Mouse (Mus musculus): ENCODE measurements around the gene Il17re. TPM values are rescaled to one million over a fixed set of nuclear protein-coding genes. Genes with fewer than 3 reads are reported as not detected.

Il17re gene
- polyA plus RNA-seq, 1 experiment from 2014 or later = 0.21 TPM

- no peaks in the 10 kb centered on the region for H3K9me3 ChIP-seq (ENCODE audit: control insufficient read depth, low read length)
- H3K27me3 ChIP-seq (ENCODE audit: control insufficient read depth, insufficient read depth, low read length) = no peaks in the 10 kb centered on the region
- no peak for ATAC-seq (ENCODE audit: low read depth)
- no peak overlapping the region for H3K4me2 ChIP-seq (ENCODE audit: low read depth, low read length)
- no peak overlapping the region for H3K9ac ChIP-seq (replicated peaks; ENCODE audit: low read depth, low read length)
- no peaks in the 10 kb centered on the region for H3K4me1 ChIP-seq (ENCODE audit: control insufficient read depth, insufficient read depth, low read length)
- no peaks in the 10 kb centered on the region for H3K36me3 ChIP-seq (ENCODE audit: control insufficient read depth, insufficient read depth, low read length)
- H3K27ac ChIP-seq (ENCODE audit: low read depth, low read length) = no peak overlapping the region
- H3K4me3 ChIP-seq (ENCODE audit: low read depth, low read length) = no peak overlapping the region
- 65% methylated on average over 10 of the region's 10 CpGs for WGBS
These were observed 351 bp downstream of the Il17re start for GRCm38 (mm10) chr6:113458635-113459034.

- H3K27ac ChIP-seq (ENCODE audit: low read depth, low read length) = no peak overlapping the region; the same call in 1 of the 2 replicates
- no peak for ATAC-seq (ENCODE audit: low read depth)
- no peak overlapping the region for H3K4me3 ChIP-seq (ENCODE audit: low read depth, low read length)
- H3K9ac ChIP-seq (replicated peaks; ENCODE audit: low read depth, low read length) = no peak overlapping the region
- no peaks in the 10 kb centered on the region for H3K9me3 ChIP-seq (ENCODE audit: control insufficient read depth, low read length)
- WGBS = 78% methylated on average over 7 of the region's 7 CpGs
- no peaks in the 10 kb centered on the region for H3K4me1 ChIP-seq (ENCODE audit: control insufficient read depth, insufficient read depth, low read length)
- H3K27me3 ChIP-seq (ENCODE audit: control insufficient read depth, insufficient read depth, low read length) = no peaks in the 10 kb centered on the region
- H3K4me2 ChIP-seq (ENCODE audit: low read depth, low read length) = no peak overlapping the region
- no peaks in the 10 kb centered on the region for H3K36me3 ChIP-seq (ENCODE audit: control insufficient read depth, insufficient read depth, low read length)
These were observed 5.8 kb downstream of the Il17re start for GRCm38 (mm10) chr6:113464040-113464439.

GRCm38 (mm10) chr6:113465602-113466001 lies 7.3 kb downstream of the Il17re start:
- no peak overlapping the region for H3K4me2 ChIP-seq (ENCODE audit: low read depth, low read length)
- WGBS = 45% methylated on average over 5 of the region's 5 CpGs
- no peak for ATAC-seq (ENCODE audit: low read depth)
- H3K36me3 ChIP-seq (ENCODE audit: control insufficient read depth, insufficient read depth, low read length) = no peaks in the 10 kb centered on the region
- H3K4me3 ChIP-seq (ENCODE audit: low read depth, low read length) = no peak overlapping the region
- peaks cover 4% of the 10 kb centered on the region; the same call in 1 of the 2 replicates for H3K4me1 ChIP-seq (ENCODE audit: control insufficient read depth, insufficient read depth, low read length)
- no peak overlapping the region for H3K9ac ChIP-seq (replicated peaks; ENCODE audit: low read depth, low read length)
- peaks cover 2% of the 10 kb centered on the region for H3K27me3 ChIP-seq (ENCODE audit: control insufficient read depth, insufficient read depth, low read length)
- no peak overlapping the region for H3K27ac ChIP-seq (ENCODE audit: low read depth, low read length)
- H3K9me3 ChIP-seq (ENCODE audit: control insufficient read depth, low read length) = no peaks in the 10 kb centered on the region

GRCm38 (mm10) chr6:113468512-113468911 lies 10.2 kb downstream of the Il17re start:
- Histone ChIP-seq H3K27me3 (ENCODE audit: control insufficient read depth, insufficient read depth, low read length) (peaks cover 4% of the 10 kb centered on the region), H3K4me2 (ENCODE audit: low read depth, low read length) (no peak overlapping the region), H3K9me3 (ENCODE audit: control insufficient read depth, low read length) (no peaks in the 10 kb centered on the region), H3K4me1 (ENCODE audit: control insufficient read depth, insufficient read depth, low read length) (peaks cover 4% of the 10 kb centered on the region; the same call in 1 of the 2 replicates), H3K36me3 (ENCODE audit: control insufficient read depth, insufficient read depth, low read length) (no peaks in the 10 kb centered on the region), H3K4me3 (ENCODE audit: low read depth, low read length) (no peak overlapping the region), H3K9ac (replicated peaks; ENCODE audit: low read depth, low read length) (no peak overlapping the region), H3K27ac (ENCODE audit: low read depth, low read length) (no peak overlapping the region)
- no peak for ATAC-seq (ENCODE audit: low read depth)
- 82% methylated on average over 3 of the region's 3 CpGs for WGBS

- Histone ChIP-seq H3K9ac (replicated peaks; ENCODE audit: low read depth, low read length) (0 out of 2 replicates have a peak overlapping the region, but pooled peaks have one; percentile 11), H3K9me3 (ENCODE audit: control insufficient read depth, low read length) (no peaks in the 10 kb centered on the region)
These were observed 10.7 kb downstream of the Il17re start for GRCm38 (mm10) chr6:113469021-113469420.

GRCm38 (mm10) chr6:113469432-113469831 lies 11.1 kb downstream of the Il17re start:
- H3K27ac ChIP-seq (ENCODE audit: low read depth, low read length) = no peak overlapping the region; the same call in 1 of the 2 replicates
- under 1% methylated on average over 31 of the region's 31 CpGs for WGBS

More at GRCm38 (mm10) chr6:113469021-113469420, 10.7 kb downstream of the Il17re start:
- Histone ChIP-seq H3K27me3 (ENCODE audit: control insufficient read depth, insufficient read depth, low read length) (peaks cover 4% of the 10 kb centered on the region), H3K4me3 (ENCODE audit: low read depth, low read length) (peak overlapping the region; percentile 32), H3K4me1 (ENCODE audit: control insufficient read depth, insufficient read depth, low read length) (peaks cover 4% of the 10 kb centered on the region; the same call in 1 of the 2 replicates), H3K27ac (ENCODE audit: low read depth, low read length) (no peak overlapping the region; the same call in 1 of the 2 replicates), H3K36me3 (ENCODE audit: control insufficient read depth, insufficient read depth, low read length) (no peaks in the 10 kb centered on the region), H3K4me2 (ENCODE audit: low read depth, low read length) (peak overlapping the region; percentile 49)
- ATAC-seq (ENCODE audit: low read depth) = peak; percentile 68; the same call in 1 of the 2 replicates
- WGBS = 9% methylated on average over 9 of the region's 9 CpGs

GRCm38 (mm10) chr6:113471297-113471936 lies 13.1 kb downstream of the Il17re start, which contains the start of gene Il17rc:
Il17rc (plus strand) TSS chr6:113471427.
- Histone ChIP-seq H3K9me3 (ENCODE audit: control insufficient read depth, low read length) (no peaks in the 10 kb centered on the region), H3K9ac (replicated peaks; ENCODE audit: low read depth, low read length) (0 out of 2 replicates have a peak within 1 kb of the TSS, but pooled peaks have one; percentile 16), H3K27ac (ENCODE audit: low read depth, low read length) (no peak within 1 kb of the TSS), H3K27me3 (ENCODE audit: control insufficient read depth, insufficient read depth, low read length) (peaks cover 4% of the 10 kb centered on the region), H3K36me3 (ENCODE audit: control insufficient read depth, insufficient read depth, low read length) (no peaks in the 10 kb centered on the region), H3K4me3 (ENCODE audit: low read depth, low read length) (no peak within 1 kb of the TSS), H3K4me2 (ENCODE audit: low read depth, low read length) (peak within 1 kb of the TSS; percentile 6; the same call in 1 of the 2 replicates), H3K4me1 (ENCODE audit: control insufficient read depth, insufficient read depth, low read length) (peaks cover 4% of the 10 kb centered on the region; the same call in 1 of the 2 replicates)
- ATAC-seq (ENCODE audit: low read depth) = no peak
- WGBS = 23% methylated on average over 12 of the region's 12 CpGs

More at GRCm38 (mm10) chr6:113469432-113469831, 11.1 kb downstream of the Il17re start:
- 0 out of 2 replicates have a peak overlapping the region, but pooled peaks have one; percentile 11 for H3K9ac ChIP-seq (replicated peaks; ENCODE audit: low read depth, low read length)
- H3K9me3 ChIP-seq (ENCODE audit: control insufficient read depth, low read length) = no peaks in the 10 kb centered on the region
- H3K4me3 ChIP-seq (ENCODE audit: low read depth, low read length) = peak overlapping the region; percentile 32
- peak overlapping the region; percentile 49 for H3K4me2 ChIP-seq (ENCODE audit: low read depth, low read length)
- peaks cover 4% of the 10 kb centered on the region for H3K27me3 ChIP-seq (ENCODE audit: control insufficient read depth, insufficient read depth, low read length)
- ATAC-seq (ENCODE audit: low read depth) = peak; percentile 76
- H3K4me1 ChIP-seq (ENCODE audit: control insufficient read depth, insufficient read depth, low read length) = peaks cover 4% of the 10 kb centered on the region; the same call in 1 of the 2 replicates
- no peaks in the 10 kb centered on the region for H3K36me3 ChIP-seq (ENCODE audit: control insufficient read depth, insufficient read depth, low read length)

- H3K4me3 ChIP-seq (ENCODE audit: low read depth, low read length) = no peak overlapping the region
- H3K27me3 ChIP-seq (ENCODE audit: control insufficient read depth, insufficient read depth, low read length) = peaks cover 4% of the 10 kb centered on the region
- no peak for ATAC-seq (ENCODE audit: low read depth)
- H3K9me3 ChIP-seq (ENCODE audit: control insufficient read depth, low read length) = no peaks in the 10 kb centered on the region
- H3K4me2 ChIP-seq (ENCODE audit: low read depth, low read length) = no peak overlapping the region
- H3K36me3 ChIP-seq (ENCODE audit: control insufficient read depth, insufficient read depth, low read length) = no peaks in the 10 kb centered on the region
- no peak overlapping the region for H3K27ac ChIP-seq (ENCODE audit: low read depth, low read length)
- no peak overlapping the region for H3K9ac ChIP-seq (replicated peaks; ENCODE audit: low read depth, low read length)
- WGBS = 65% methylated on average over 10 of the region's 10 CpGs
- peaks cover 4% of the 10 kb centered on the region; the same call in 1 of the 2 replicates for H3K4me1 ChIP-seq (ENCODE audit: control insufficient read depth, insufficient read depth, low read length)
These were observed 13.8 kb downstream of the Il17re start for GRCm38 (mm10) chr6:113472061-113472460.

- ATAC-seq (ENCODE audit: low read depth) = no peak
- 80% methylated on average over 2 of the region's 2 CpGs for WGBS
- Histone ChIP-seq H3K27me3 (ENCODE audit: control insufficient read depth, insufficient read depth, low read length) (peaks cover 4% of the 10 kb centered on the region), H3K9me3 (ENCODE audit: control insufficient read depth, low read length) (no peaks in the 10 kb centered on the region), H3K9ac (replicated peaks; ENCODE audit: low read depth, low read length) (no peak overlapping the region), H3K4me1 (ENCODE audit: control insufficient read depth, insufficient read depth, low read length) (peaks cover 4% of the 10 kb centered on the region; the same call in 1 of the 2 replicates), H3K4me3 (ENCODE audit: low read depth, low read length) (no peak overlapping the region), H3K36me3 (ENCODE audit: control insufficient read depth, insufficient read depth, low read length) (no peaks in the 10 kb centered on the region), H3K27ac (ENCODE audit: low read depth, low read length) (no peak overlapping the region), H3K4me2 (ENCODE audit: low read depth, low read length) (no peak overlapping the region)
These were observed 15.0 kb downstream of the Il17re start for GRCm38 (mm10) chr6:113473246-113473645.
